Mouse (Mus musculus) forebrain, embryonic 11.5 days (tissue): ENCODE measurements at regions not wholly inside any gene's neighbourhood (a gene's known extent, or its start where the extent isn't known, plus 50 kb on each side); places are given as distances from the start of the nearest gene placed in this dataset.

ENCODE experiments used
- ATAC-seq: fragments of 200-750 bp; cut with Nextera tagmentation; replicated peaks from 2 replicates; pipeline ENCODE4 v1.8.0; 2017; ENCODE audit warnings: moderate TSS enrichment; ENCODE audit not compliant: low FRiP score
- DNase-seq: peaks from one replicate; pipeline ENCODE4 v3.0.0-alpha.2; 2017; ENCODE audit warnings: low spot score
- H3K27ac ChIP-seq: fragments of 300-500 bp; sonication (generic); 2 replicates; pipeline ENCODE4 v1.5.1; 2014; ENCODE audit warnings: low read depth, low read length
- H3K27me3 ChIP-seq: fragments of 300-500 bp; sonication (generic); 2 replicates; pipeline ENCODE4 v1.6.1; 2014; ENCODE audit warnings: mild to moderate bottlenecking, low read length, mixed read lengths; ENCODE audit not compliant: control insufficient read depth, insufficient read depth
- H3K36me3 ChIP-seq: fragments of 300-500 bp; sonication (generic); 2 replicates; pipeline ENCODE4 v1.6.1; 2014; ENCODE audit warnings: mild to moderate bottlenecking, low read length, moderate library complexity, mixed read lengths; ENCODE audit not compliant: control insufficient read depth, insufficient read depth
- H3K4me1 ChIP-seq: fragments of 300-500 bp; sonication (generic); replicated peaks from 2 replicates; pipeline ENCODE4 v1.6.1; 2014; ENCODE audit warnings: low read length, mixed read lengths; ENCODE audit not compliant: control insufficient read depth, insufficient read depth
- H3K4me2 ChIP-seq: fragments of 300-500 bp; sonication (generic); 2 replicates; pipeline ENCODE4 v1.6.1; 2014; ENCODE audit warnings: low read depth, mild to moderate bottlenecking, low read length, moderate library complexity, mixed read lengths; ENCODE audit not compliant: severe bottlenecking
- H3K4me3 ChIP-seq: fragments of 300-500 bp; sonication (generic); 2 replicates; pipeline ENCODE4 v1.5.1; 2014; ENCODE audit warnings: low read depth, low read length
- H3K9ac ChIP-seq: fragments of 300-500 bp; sonication (generic); 2 replicates; pipeline ENCODE4 v1.6.1; 2014; ENCODE audit warnings: low read length
- H3K9me3 ChIP-seq: fragments of 300-500 bp; sonication (generic); 2 replicates; pipeline ENCODE4 v1.6.1; 2016; ENCODE audit warnings: low read length, mixed read lengths; ENCODE audit not compliant: control insufficient read depth
- WGBS: fragments of 180-500 bp; shearing (Covaris S2); extraction: QIAGEN DNeasy Blood & Tissue Kit; methylation state at CpG from one replicate; pipeline ENCODE4 v1.1.7; 2014; 5-methylcytosine and 5-hydroxymethylcytosine counted together

DNA sequence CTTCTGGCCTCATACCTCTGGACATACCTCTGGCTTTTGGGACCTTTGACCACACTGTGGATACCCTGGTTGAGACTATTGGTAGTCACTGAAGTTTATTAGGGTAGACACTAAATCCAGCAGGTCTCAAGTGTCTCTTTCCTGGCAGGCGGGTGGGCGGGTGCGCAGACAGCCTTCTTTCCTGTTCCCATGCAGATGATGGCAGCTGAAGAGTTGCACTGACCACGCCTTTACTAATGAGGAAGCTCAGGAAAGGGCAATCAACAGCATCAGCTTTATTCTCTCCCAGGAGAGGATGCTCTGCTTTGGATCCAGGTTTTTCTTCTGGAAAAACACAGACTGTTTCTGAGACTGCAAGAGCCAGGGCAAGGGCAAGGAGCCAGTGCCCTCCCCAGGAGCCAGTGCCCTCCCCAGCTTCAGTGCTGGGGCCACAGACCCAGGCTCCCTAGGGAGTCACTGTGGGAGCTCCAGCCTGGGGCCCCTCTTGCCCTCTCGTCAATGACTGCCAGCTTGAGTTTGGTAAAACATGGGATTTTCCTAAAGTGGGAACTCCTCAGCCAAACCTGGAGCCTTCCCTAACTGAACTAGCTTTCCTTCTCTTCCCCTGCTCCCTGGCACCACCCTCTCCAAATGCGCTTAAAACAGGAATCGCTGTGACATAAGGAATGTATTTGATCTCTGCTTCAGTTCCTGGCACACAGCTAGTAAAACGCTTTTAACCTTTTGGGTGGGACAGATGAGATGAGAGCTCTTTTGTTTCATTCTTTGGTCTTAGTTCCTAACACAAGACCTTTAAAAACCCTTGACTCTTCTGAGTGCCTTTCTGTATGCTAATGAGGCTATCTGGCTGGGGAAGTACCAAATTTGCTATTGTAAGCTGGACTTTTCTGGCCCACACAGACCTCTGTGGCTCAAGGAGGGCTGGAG lies 319.6 kb downstream of the 1810013L24Rik start:
- Histone ChIP-seq H3K27me3 (no peaks in the 10 kb centered on the region), H3K9me3 (no peaks in the 10 kb centered on the region), H3K4me2 (no peak overlapping the region), H3K4me1 (no peaks in the 10 kb centered on the region), H3K36me3 (no peaks in the 10 kb centered on the region), H3K27ac (no peak overlapping the region), H3K9ac (no peak overlapping the region), H3K4me3 (no peak overlapping the region)
- DNase-seq (no peak), ATAC-seq (no peak)
- WGBS: 66% methylated on average over 8 of the region's 8 CpGs

DNA sequence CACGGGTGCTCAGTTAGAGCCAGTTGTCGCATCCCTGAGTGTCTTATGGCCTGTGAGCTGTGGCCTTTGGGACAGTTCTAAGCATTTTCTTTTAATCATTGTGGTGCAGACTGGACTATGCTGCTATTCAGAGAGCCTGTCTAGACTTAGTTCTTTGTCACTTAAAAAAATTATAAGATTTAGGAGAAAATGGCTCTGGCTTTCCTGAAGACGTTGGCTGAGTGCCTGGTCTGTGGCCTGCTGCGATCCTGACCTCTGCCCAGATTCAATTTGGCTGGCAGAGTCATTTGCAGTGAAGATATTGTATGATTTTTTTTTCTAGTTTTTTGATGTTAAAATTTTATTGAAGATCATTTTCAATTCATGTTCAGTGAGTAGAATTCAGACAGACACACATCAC lies 322.0 kb downstream of the 1810013L24Rik start:
- WGBS: 89% methylated on average over 4 of the region's 4 CpGs
- H3K27me3 ChIP-seq: no peaks in the 10 kb centered on the region
- ATAC-seq (no peak), DNase-seq (no peak)
- no peak overlapping the region for H3K9ac ChIP-seq
- H3K4me2 ChIP-seq: no peak overlapping the region
- no peaks in the 10 kb centered on the region for H3K4me1 ChIP-seq
- no peaks in the 10 kb centered on the region for H3K36me3 ChIP-seq
- no peak overlapping the region for H3K4me3 ChIP-seq
- no peak overlapping the region for H3K27ac ChIP-seq
- H3K9me3 ChIP-seq: no peaks in the 10 kb centered on the region

DNA sequence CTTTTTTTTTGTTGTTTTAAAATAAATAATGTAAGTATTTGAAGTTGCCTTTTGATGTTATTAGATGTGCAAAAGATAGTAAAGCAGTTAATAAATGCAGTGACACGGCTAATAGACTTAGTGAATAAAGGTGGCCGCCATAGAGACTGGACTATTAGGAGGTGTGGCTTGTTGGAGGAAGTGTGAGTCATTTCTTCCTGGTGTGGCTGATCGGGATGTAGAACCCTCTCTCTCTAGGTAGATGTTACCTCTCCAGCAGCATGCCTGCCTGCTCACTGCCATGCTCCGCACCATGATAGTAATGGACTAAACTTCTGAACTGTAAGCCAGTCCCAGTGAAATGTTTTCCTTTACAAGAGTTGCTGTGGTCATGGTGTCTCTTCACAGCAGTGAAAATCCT lies 323.6 kb downstream of the 1810013L24Rik start:
- ATAC-seq (no peak), DNase-seq (no peak)

DNA sequence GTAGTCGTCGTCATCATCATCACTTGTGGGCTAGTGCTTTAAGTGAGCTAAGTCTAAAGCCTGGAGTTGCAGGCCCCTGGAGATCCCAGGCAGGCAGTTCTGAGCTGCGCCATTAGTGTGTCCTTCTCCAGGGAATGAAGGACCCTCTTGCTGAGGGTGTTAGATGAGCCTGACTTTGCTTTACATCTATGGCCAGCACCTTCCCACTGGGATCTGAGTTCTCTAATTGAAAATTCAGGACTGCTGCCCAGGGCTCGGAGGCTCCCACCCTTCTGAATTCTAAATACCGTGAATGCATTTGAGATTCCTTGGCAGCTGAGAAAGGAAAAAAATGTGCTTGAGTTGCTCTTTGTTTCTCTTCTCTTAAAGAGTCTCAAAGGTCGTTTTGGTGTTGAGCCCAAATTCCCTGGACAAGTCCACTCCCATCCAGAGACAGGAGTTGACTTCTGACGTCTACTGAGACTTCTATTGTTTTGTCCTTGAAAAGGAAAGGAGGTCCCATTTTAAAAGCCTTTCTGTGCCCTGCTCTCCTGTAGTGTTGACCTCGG lies 335.9 kb downstream of the 1810013L24Rik start:
- Histone ChIP-seq H3K4me1 (no peaks in the 10 kb centered on the region), H3K4me2 (no peak overlapping the region), H3K36me3 (no peaks in the 10 kb centered on the region), H3K9ac (no peak overlapping the region), H3K27ac (no peak overlapping the region), H3K9me3 (no peaks in the 10 kb centered on the region), H3K4me3 (no peak overlapping the region), H3K27me3 (no peaks in the 10 kb centered on the region)
- DNase-seq (no peak), ATAC-seq (no peak)
- WGBS: 64% methylated on average over 8 of the region's 8 CpGs

More for the DNA sequence above, 323.6 kb downstream of the 1810013L24Rik start:
- no peaks in the 10 kb centered on the region for H3K9me3 ChIP-seq
- no peak overlapping the region for H3K27ac ChIP-seq
- H3K4me3 ChIP-seq: no peak overlapping the region
- no peaks in the 10 kb centered on the region for H3K36me3 ChIP-seq
- H3K27me3 ChIP-seq: no peaks in the 10 kb centered on the region
- 94% methylated on average over 4 of the region's 4 CpGs for WGBS
- no peak overlapping the region for H3K9ac ChIP-seq
- no peak overlapping the region for H3K4me2 ChIP-seq
- no peaks in the 10 kb centered on the region for H3K4me1 ChIP-seq

DNA sequence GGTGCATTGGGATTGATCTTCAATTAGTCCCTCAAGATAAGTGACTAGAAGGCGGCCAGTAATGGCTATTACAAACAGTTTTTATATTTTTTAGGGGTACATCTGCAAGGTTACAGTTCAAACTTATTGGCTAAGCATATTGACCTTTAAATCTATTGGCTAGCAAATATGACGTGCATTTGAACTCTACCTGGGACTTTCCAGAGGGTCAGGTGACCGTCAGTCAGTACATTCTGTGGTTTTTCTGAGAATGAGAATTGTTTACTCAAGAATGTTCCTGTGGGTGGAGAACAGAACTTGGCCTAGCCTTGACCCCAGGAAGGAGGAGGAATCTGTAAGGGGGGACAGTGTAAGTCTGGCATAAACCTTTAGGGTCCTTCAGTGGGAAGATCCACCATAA lies 346.5 kb downstream of the 1810013L24Rik start:
- Histone ChIP-seq H3K27me3 (no peaks in the 10 kb centered on the region), H3K4me3 (no peak overlapping the region), H3K9ac (no peak overlapping the region), H3K4me2 (no peak overlapping the region), H3K27ac (no peak overlapping the region), H3K36me3 (no peaks in the 10 kb centered on the region), H3K4me1 (no peaks in the 10 kb centered on the region), H3K9me3 (no peaks in the 10 kb centered on the region)
- DNase-seq (no peak), ATAC-seq (no peak)
- 86% methylated on average over 3 of the region's 3 CpGs for WGBS

DNA sequence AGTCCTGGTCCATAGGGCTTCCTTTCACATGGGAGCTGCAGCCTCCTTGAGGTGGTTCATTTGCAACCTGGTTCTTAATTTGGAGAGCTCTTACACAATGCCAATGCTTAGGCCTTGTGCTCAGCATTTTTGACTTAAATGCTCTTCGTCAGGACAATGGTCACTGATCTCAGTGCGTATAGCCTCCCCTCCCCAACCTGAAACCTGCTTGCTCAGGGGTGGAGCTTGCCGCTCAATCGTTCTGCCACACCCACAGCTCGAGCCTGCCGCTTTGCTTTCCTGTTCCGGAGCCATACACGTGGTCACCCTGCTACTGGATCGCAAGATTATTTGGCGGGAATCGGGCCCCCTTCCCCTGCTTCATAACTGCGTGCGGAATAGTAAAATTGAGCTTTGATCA lies 365.9 kb downstream of the 1810013L24Rik start:
- Histone ChIP-seq H3K27me3 (no peaks in the 10 kb centered on the region), H3K4me1 (no peaks in the 10 kb centered on the region), H3K9me3 (no peaks in the 10 kb centered on the region; the same call in 1 of the 2 replicates), H3K9ac (no peak overlapping the region), H3K27ac (no peak overlapping the region), H3K4me3 (no peak overlapping the region), H3K36me3 (no peaks in the 10 kb centered on the region), H3K4me2 (no peak overlapping the region)
- no peak for DNase-seq
- no peak for ATAC-seq
- 55% methylated on average over 13 of the region's 13 CpGs for WGBS

DNA sequence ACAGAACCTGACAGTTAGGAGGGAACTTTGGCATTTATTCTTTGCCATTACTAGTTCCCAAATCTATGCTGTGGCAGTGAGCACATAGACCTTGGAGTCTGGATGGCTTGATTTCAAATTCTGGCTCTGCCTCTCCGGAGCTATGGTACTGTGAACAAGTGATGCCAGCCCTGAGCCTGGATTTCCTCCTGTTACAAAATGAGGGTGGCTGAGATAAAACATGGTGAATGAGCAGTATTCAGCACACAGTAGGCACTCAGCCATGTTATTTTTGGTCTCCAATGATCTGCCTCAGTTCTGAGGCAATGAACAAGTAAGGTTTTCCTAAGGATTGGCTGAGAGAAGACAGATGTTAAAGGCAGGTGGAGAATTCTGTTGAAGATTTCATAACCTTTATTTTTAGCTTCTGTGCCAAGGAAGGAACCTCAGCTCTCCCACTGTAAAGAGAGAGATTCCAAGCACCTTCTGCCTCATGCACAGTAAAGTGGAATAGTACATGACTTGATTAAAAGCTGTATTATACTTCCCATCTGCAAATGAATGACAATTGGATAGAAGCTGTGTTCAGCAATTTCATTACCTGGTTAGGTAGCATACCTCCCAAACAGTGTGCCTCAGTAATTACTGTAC lies 369.1 kb downstream of the 1810013L24Rik start:
- DNase-seq (no peak), ATAC-seq (no peak)
- H3K27ac ChIP-seq: no peak overlapping the region
- no peak overlapping the region for H3K4me3 ChIP-seq
- H3K9ac ChIP-seq: no peak overlapping the region
- H3K36me3 ChIP-seq: no peaks in the 10 kb centered on the region
- no peaks in the 10 kb centered on the region for H3K27me3 ChIP-seq
- no peaks in the 10 kb centered on the region for H3K4me1 ChIP-seq
- no peaks in the 10 kb centered on the region for H3K9me3 ChIP-seq
- 90% methylated on average over 1 of the region's 1 CpGs for WGBS
- H3K4me2 ChIP-seq: no peak overlapping the region

DNA sequence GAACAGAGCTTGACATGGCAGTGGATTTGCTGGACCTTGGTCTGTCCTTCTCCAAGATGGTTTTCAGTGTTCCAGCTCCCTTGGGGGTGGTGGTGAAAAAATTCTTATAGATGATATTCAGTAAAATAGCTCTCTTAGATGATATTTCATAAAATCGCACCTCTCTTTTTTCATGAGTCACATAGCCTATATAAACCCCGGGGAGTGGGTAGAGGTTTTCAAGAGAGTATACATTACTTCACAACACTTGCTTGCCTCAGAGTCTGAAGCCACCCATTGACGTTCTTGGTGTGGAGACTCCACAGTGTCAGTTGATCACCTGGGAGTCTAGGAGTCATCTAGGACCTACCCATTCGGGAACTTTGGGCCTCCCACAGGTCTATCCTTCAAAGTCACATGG lies 378.7 kb downstream of the 1810013L24Rik start:
- H3K4me2 ChIP-seq: no peak overlapping the region
- H3K27ac ChIP-seq: no peak overlapping the region
- no peaks in the 10 kb centered on the region for H3K4me1 ChIP-seq
- no peak overlapping the region for H3K9ac ChIP-seq
- WGBS: 90% methylated on average over 4 of the region's 4 CpGs
- no peaks in the 10 kb centered on the region for H3K36me3 ChIP-seq
- ATAC-seq: no peak
- DNase-seq: no peak
- no peak overlapping the region for H3K4me3 ChIP-seq
- no peaks in the 10 kb centered on the region for H3K9me3 ChIP-seq
- no peaks in the 10 kb centered on the region for H3K27me3 ChIP-seq
